In the genomic region with DNA sequence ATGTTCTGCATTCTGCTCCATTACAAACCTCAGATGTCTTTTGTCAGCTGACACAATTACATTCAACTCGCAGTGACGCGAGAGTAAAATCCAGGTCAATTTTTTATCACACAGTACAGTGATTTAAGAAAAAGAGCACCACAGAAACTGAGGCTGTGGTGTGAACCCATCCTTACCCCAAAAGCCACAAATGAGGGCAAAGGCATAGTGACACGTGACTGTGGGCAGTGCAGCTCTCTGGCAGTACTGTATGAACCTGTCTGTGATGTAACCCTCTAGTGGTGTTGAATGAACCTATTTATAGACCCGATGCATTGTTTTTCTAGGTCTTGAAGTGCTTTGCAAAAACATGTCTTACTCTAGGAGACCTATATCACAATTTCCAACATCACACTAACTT, we compare ENCODE assay signal across 15 mouse cellular contexts. TPM values are rescaled to one million over a fixed set of nuclear protein-coding genes. Genes with fewer than 3 reads are reported as not detected.
A peak's percentile ranks its signal among the peaks of the same experiment; 100 is the strongest.
DNase-seq lines count a peak whose midpoint lies in the region; ATAC-seq and TF ChIP-seq lines count a peak whose summit lies in the region.
"Had no signal": no experiment of that assay in that cellular context is flagged by ENCODE, and none has a peak within 500 bp of the region (broad histone marks: within the 10 kb centered on the region; RNA-seq: fewer than 3 reads in every experiment).

No protein-coding gene starts in this region.

- H3K4me3 ChIP-seq in heart, adult 2 months: no peak overlapping the region
- H3K4me3 ChIP-seq in midbrain, embryonic 16.5 days (ENCODE audit: low read depth, low read length): no peak overlapping the region
- H3K4me3 ChIP-seq: forebrain, embryonic 15.5 days had no signal

- H3K9me3 ChIP-seq in midbrain, embryonic 16.5 days (replicated peaks; ENCODE audit: control insufficient read depth, low read length, poor library complexity, severe bottlenecking): no peaks in the 10 kb centered on the region
- H3K9me3 ChIP-seq: forebrain, embryonic 15.5 days had no signal

- ATAC-seq in midbrain, embryonic 16.5 days: no peak
- ATAC-seq: forebrain, embryonic 15.5 days; hindbrain, postnatal 0 days; liver, postnatal 0 days had no signal

- H3K4me1 ChIP-seq in heart, adult 2 months (ENCODE audit: control insufficient read depth, insufficient read depth, low read length): no peaks in the 10 kb centered on the region; the same call in 1 of the 2 replicates
- no peaks in the 10 kb centered on the region for H3K4me1 ChIP-seq in midbrain, embryonic 16.5 days (ENCODE audit: control insufficient read depth, insufficient read depth, low read length)
- H3K4me1 ChIP-seq: forebrain, embryonic 15.5 days had no signal

- H3K4me2 ChIP-seq in midbrain, embryonic 16.5 days (ENCODE audit: low read length): no peak overlapping the region
- H3K4me2 ChIP-seq: forebrain, embryonic 15.5 days; midbrain, embryonic 11.5 days had no signal

- 53% methylated on average over 5 of the region's 5 CpGs for WGBS in heart, adult 2 months
- 91% methylated on average over 5 of the region's 5 CpGs for WGBS in midbrain, embryonic 16.5 days

- no peak overlapping the region for H3K27ac ChIP-seq in heart, adult 2 months
- H3K27ac ChIP-seq in midbrain, embryonic 16.5 days (ENCODE audit: low read length): no peak overlapping the region
- H3K27ac ChIP-seq: forebrain, embryonic 15.5 days; hindbrain, postnatal 0 days had no signal

- H3K36me3 ChIP-seq in heart, adult 2 months (ENCODE audit: control insufficient read depth, insufficient read depth, low read length): peaks cover 8% of the 10 kb centered on the region; the same call in 1 of the 2 replicates
- peaks cover 12% of the 10 kb centered on the region; the same call in 1 of the 2 replicates for H3K36me3 ChIP-seq in midbrain, embryonic 16.5 days (ENCODE audit: control insufficient read depth, insufficient read depth, low read length)

- no peak for TF ChIP-seq POLR2A in heart, adult 2 months (IDR thresholded peaks at IDR 0.05; ENCODE audit: insufficient read depth, low read depth, low read length)

- no peaks in the 10 kb centered on the region; the same call in 1 of the 2 replicates for H3K79me2 ChIP-seq in heart, adult 2 months (replicated peaks; ENCODE audit: control insufficient read depth, insufficient read depth, low read length)

- H3K27me3 ChIP-seq in heart, adult 2 months (ENCODE audit: control insufficient read depth, insufficient read depth, low read length): no peaks in the 10 kb centered on the region
- H3K27me3 ChIP-seq in midbrain, embryonic 16.5 days (ENCODE audit: control insufficient read depth, insufficient read depth, low read depth, low read length): no peaks in the 10 kb centered on the region
- H3K27me3 ChIP-seq: forebrain, embryonic 15.5 days had no signal

- no peak for TF ChIP-seq CTCF in heart, adult 2 months (IDR thresholded peaks at IDR 0.05)

- 0 out of 2 replicates have a peak, but pooled peaks have one; percentile 50 for TF ChIP-seq EP300 in heart, adult 2 months (IDR thresholded peaks at IDR 0.05; ENCODE audit: insufficient read depth, low read depth, low read length)

- no peak for DNase-seq in heart, adult 2 months
- DNase-seq in heart, postnatal 14 days: no peak
- DNase-seq in CD8-positive naive resting alpha-beta T cell, adult 2 months (ENCODE audit: low read depth in 2 of 2, low spot score in 2 of 2): peak; percentile 64 to 77
- DNase-seq in induced T-regulatory cell, adult 2 months (ENCODE audit: low read depth): peak; percentile 79
- DNase-seq in thymus, postnatal 14 days: peak; percentile 49
- no peak for DNase-seq in liver
- no peak for DNase-seq in testis, postnatal 10 days (ENCODE audit: low spot score)
- DNase-seq: adrenal gland, postnatal 14 days; cerebellum, adult 9-11 months; embryo, embryonic 11 days; liver, postnatal 0 days had no signal

- no peak overlapping the region for H3K9ac ChIP-seq in heart, adult 2 months (ENCODE audit: low read depth, low read length)
- H3K9ac ChIP-seq in midbrain, embryonic 16.5 days (ENCODE audit: low read depth, low read length): no peak overlapping the region
- H3K9ac ChIP-seq: forebrain, embryonic 15.5 days; liver, postnatal 0 days had no signal

- intact Hi-C loops in heart, adult 2 months (cut with DNase I): no loop called here
- intact Hi-C loops in heart, postnatal 14 days (cut with DNase I): no loop called here

RNA-seq across cellular contexts. Expression of a gene that starts 8.5 kb away (rescaled TPM):
- 10 to 100 TPM; 24.7 to 25.0 TPM for total RNA-seq in heart, adult 2 months (2021)
- polyA plus RNA-seq in heart, adult 2 months (2012; rRNA removed): 24.4 and 40.0 TPM in 2 replicates
- total RNA-seq in heart, postnatal 14 days (2021): 10 to 100 TPM; 21.5 to 24.4 TPM
- polyA plus RNA-seq in midbrain, embryonic 16.5 days (2015; fragmentation: Nextera tagmentation; extraction: Ambion mirVana): 61.6 and 68.3 TPM in 2 replicates

Comparison
In these comparisons a context has a peak if more than half of its experiments do, and no peak if none do; other contexts are left out.
1. DNase-seq: peak in CD8-positive naive resting alpha-beta T cell, adult 2 months (2 of 2), induced T-regulatory cell, adult 2 months (single experiment) and thymus, postnatal 14 days (single experiment); none in heart, adult 2 months (0 of 2), heart, postnatal 14 days (0 of 2), liver (single experiment) and testis, postnatal 10 days (single experiment).